Mouse (Mus musculus) B cell, adult 2 months (primary cell): ENCODE data around the gene Pik3ap1.
"Not testable (repeated sequence)": the region's sequence is repeated elsewhere in the genome, so short reads cannot be mapped to it uniquely, and the experiment has no call there.

Experiments used
- DNase-seq, 2 experiments: peaks; one replicate each; pipeline ENCODE4 v3.0.0; 2022

Gene Pik3ap1

DNA sequence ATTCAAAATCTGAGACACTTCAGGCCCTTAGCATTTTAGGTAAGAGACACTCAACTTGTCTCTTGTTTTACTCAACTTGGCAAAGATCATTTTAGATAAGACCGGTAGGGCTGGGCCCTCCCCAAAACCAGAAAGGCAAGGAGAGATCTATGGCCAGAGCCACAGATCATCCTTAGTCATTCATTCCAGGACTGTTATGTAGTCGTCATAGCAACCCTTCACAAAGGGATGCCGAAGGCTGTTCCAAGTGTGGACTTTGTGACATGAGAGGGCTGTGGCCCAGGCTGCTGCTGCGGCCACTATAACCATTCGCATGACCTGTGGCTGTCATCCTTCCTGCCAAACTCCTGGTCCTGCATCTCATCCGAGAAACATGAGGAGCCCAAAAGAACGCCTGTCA lies 54.5 kb downstream of the Pik3ap1 start:
- DNase-seq, result no peak

DNA sequence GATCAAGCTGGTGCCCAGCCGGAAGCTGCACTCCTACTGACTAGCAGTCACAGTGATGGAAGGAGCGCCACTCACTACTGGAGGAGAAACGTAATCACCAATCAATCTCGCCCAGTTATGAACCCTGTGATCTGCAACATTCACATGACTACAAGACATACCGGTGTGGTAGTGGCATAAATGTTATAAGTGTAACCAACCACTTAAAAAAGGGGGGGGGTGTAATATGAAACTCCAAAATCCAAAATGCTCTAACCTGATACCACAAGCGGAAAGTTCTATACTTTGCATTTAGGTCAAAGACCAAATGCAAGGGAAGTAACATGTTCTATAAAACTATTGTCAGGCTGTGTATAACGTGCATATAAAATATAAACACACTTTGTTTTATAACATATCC lies 54.9 kb downstream of the Pik3ap1 start:
- no peak for DNase-seq

DNA sequence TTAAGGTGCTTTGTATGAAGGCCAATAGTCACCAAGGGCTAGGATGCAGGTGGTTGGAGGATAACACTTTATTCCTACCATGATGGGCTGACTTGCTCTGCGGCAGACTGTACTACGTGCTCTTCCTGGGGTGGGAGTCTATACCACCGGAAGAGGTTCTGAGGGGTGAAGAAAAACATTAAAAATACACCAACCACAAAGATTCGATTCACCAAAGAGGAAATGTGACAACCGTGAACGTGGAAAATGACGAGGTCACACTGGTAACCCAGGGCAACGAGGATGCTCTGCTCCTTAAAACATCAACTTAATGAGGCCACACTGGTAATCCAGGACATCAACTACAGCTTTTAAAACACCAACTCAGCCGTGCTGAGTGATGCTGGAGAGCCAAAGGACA lies 56.2 kb downstream of the Pik3ap1 start:
- peak; percentile 78 to 84 for DNase-seq

DNA sequence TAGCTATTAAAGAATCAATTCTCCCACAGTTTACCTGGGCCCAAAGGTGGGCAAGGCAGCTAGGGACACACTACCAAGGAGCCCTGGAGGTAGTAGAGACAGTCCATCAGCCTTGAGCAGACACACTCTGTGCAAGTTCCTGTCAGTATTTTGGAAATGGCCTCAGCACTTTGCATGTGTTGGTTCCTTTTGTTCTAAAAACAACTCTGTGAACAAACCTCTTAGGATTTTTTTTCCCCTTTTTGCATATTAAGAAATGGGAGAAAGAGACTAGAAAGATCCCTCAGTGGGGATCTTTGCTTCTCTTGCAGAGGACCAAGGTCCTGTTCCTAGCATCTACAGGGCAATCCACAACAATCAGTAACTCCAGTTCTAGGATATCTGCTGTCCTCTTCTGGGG lies 61.1 kb downstream of the Pik3ap1 start:
- no peak for DNase-seq

DNA sequence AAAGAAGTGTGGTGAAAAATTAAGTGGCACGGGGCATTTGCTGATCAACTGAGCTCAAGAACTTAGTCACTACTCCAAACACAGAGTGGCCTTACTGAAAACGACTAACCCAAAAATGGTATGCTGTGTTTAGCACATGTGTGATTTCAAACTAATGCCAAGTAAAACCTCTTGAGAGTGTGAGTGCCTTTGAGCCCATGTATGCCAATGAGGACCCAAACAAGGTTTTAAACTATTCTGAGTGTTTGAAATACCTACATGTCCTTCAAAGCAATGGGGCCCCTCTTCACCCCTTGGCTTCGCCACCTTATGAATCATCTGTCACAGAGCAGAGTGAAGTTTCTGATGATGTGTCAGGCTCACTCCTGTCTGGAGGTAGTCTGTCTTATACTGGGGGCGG lies 61.8 kb downstream of the Pik3ap1 start:
- DNase-seq, result no peak

DNA sequence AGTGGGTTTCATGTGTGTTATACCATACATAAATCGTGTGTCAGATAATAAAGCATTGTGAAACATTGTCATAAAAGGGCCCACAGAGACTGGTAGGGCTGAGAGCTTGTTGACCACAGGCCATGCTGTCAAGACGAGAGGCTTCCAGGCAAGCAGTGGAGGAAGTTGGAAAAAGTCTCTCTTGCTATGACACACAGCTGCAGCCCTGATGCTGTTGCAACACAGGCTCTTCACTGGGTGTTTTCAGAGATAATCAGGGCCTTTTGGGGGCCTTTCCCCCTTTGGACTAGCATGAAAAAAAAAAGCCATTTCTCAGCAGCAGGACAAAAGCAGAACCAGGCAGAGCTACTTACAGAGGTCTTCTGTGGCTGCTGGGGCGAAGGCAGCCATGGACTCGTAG lies 63.8 kb downstream of the Pik3ap1 start:
- DNase-seq, result no peak

DNA sequence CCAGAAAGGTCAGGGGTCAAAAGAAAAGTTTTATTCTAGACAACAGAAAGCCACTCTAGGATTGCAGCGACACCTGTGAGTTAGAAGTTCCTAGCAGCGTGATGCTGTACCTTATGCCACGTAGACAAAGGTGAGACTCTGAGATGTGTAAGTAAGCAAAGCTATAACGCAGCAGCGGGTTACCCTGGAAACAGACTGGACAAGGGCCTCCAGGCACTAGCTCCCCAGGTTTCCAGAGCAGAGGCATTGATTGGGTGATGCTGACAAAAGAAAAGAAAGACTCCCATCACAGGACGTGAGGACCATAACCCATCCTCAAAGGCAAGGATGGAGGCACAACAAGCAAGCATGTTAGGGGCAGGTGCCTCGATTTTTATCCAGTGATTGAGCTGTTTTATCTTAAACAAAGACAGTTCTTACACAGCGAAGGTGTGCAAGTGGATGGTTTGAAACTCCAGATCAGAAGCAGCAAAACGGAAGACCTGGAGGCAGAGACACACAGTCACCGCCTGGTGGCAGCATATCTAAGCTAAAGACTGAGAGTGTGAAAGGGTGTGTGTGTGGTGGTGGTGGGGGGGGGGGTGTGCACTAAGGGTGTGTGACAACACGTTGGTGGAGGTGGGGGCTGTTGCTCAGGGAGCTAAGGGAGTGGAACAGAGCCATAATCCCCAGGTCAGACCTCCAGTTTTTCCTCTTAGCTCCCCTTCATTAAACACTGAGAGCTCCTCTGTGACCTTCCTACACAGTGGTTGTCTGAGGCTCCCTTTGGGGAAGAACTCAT lies 67.4 kb downstream of the Pik3ap1 start:
- peak; percentile 72 for DNase-seq

DNA sequence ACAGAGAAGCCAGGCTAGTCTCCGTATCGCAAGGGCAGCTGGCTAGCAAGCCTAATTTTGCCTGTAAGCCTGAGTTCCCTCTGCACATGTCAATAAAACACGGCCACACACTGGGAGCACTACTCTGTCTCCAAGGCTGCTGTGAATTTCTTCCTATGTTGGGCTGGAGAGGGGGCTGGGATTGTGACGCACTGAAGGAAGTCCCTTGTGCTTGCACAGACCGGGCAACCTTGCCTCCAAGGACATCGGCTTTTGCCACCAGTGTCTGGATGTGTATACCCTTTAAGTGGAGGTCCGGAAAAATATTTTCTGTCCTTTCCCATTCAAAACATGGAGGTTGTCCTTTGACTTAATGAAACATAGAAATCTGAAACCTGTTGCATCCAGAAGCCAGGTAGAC lies 70.2 kb downstream of the Pik3ap1 start:
- no peak for DNase-seq

DNA sequence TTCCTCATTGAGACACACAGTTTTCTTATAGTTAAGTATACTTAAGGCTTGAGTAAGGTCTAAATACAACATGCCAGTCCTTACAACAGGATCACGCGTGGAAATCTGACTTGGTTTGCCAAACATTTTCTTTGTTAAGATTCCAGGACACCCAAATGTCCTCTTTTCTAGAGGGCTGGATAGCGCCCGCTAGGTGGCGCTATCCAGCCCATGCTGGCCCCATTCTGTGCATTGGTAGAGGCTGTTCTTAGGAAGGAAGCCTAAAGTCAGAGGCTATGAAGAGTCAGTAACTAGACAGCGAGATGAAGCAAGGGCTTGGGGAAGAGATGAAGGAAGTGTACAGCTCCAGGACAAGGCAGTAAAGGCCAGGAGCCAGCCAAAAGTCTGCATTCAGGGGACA lies 71.2 kb downstream of the Pik3ap1 start:
- DNase-seq, result peak; percentile 64 to 66

DNA sequence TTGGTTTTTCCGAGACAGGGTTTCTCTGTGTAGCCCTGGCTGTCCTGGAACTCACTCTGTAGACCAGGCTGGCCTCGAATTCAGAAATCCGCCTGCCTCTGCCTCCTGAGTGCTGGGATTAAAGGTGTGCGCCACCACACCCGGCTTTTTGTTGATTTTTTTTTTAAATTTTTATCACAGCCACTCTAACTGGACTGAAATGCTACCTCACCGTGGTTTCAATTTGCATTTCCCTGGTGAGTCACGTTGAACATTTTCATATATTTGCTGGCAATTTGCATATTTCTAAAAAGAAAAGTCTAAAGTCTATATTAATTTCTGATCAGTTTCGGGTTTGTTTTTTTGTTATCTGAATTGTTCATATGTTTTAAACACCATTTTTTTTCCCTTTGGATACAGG lies 72.3 kb downstream of the Pik3ap1 start:
- DNase-seq, result not testable (repeated sequence)

DNA sequence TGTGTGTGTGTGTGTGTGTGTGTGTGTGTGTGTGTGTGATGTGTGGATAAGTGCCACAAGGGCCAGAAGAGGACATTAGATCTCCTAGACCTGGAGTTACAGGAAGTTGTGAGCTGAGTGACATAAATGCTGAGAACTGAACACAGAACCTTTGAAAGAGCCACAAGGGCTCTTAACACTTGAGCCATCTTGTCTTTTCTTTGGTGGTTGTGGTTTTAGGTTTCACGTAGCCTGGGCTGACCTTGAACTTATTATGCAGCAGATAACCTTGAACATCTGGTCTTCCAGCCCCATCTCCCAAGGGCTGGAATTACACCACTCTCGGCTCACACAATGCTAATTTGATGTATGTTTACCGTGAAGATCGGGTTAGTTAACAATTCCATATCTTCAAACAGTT lies 72.9 kb downstream of the Pik3ap1 start:
- DNase-seq, result no peak

DNA sequence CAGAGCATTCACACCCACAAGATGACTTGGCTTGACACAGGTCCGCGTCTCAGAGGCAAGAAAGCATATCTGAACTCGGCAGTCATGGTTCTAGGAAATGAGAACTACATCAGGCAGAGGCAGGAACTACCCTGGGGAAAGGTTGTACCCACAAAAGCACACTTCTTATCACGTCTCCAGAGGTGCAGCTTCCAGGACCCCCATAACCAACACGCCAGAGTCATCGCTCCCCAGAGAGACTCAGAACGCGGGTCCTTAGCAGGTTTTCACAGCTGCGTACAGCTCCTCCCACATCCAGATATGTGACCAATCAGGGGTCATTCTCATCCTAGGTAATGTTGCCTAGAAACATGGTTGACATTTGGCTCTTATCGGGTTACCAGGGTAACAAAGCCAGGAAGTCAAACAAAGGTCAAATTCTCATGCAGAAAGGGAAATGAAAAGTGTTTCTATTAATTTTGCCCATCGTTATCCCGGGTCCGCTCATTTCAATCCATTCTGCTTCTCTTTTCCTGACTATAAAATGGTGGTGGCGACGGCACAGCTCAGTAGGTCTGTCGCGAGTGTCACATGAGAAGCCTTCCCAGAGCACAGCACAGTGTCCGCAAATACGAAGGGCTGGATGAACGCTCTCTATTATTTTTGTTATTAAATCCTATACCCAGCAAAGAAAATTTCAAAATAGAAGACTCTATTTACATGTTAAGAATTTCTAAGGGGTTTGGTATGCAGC lies 73.8 kb downstream of the Pik3ap1 start:
- no peak for DNase-seq

DNA sequence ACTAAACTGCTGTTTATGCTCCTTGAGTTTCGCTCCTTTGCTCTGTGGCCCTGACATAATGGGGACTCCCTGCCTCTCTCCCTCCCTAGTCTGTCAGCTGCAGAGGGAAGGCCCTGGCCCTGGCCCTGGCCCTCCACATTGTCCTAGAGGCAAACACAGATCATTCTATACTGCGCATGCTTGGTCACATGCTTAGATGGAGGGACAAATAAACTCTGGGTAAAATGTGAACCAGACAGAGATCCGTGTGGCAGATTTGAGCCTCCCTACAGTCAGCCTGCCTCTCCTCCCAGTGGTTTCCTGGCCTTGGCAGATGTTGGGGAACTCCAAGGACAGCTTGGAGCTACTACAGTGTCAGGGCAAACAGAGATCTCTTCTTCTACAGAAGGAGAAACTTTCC lies 81.0 kb downstream of the Pik3ap1 start:
- DNase-seq, result no peak

DNA sequence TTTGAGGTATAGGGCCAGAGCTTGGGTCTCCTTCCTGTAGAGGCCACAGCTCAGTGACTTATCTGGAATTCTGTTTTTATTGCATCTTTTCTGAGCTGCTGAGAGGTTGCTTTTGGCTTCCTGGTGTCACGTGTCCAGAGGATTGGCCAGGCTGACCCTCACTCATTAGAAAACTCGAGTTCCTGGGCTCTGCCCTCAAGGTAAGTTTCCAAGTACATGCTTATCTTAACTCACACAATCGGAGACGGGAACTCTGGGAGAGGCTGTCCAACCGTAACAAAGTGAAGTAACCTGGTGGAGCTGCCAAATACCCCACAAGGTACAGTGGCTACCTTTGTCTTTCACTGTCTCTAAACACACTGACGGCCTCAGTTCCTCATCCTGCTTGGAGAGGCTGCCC lies 81.5 kb downstream of the Pik3ap1 start:
- DNase-seq, result no peak

DNA sequence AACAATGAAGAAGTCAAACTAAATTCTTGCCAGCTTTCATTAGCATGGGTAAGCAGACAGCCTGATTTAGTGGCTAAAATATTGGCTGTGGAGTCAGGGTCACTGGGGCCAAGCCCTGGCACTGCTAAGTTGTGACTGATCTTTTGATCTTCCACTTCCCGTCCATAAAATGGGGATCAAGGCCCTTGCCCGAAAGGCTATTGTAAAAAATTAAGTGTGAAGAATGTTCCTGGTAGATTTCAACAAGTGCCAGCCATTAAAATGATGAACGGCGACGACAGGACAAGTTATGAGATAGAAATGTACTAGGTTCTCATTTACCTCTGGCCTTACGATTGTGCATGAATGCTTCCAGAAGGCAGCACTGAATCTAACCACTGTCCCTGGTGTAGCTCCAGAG lies 83.0 kb downstream of the Pik3ap1 start:
- no peak for DNase-seq

DNA sequence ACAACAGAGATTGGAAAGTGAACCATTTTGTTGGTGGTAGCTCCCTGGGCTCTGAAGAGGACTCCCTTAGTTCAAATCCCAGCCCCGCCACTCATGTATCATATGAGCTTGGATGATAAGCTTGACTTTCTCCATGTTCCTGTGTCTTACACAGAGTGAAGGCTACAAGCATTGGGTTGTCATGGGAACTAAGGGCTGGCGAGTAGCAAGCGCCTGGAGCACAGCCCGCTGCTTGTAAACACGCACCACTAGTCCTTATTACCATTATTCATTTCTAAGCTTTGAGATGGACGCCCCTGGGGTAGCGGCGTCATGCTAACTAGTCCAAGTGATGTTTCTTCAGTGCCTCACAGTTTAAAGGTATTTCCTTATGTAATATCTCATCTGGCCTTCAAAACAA lies 85.5 kb downstream of the Pik3ap1 start:
- DNase-seq, result no peak

DNA sequence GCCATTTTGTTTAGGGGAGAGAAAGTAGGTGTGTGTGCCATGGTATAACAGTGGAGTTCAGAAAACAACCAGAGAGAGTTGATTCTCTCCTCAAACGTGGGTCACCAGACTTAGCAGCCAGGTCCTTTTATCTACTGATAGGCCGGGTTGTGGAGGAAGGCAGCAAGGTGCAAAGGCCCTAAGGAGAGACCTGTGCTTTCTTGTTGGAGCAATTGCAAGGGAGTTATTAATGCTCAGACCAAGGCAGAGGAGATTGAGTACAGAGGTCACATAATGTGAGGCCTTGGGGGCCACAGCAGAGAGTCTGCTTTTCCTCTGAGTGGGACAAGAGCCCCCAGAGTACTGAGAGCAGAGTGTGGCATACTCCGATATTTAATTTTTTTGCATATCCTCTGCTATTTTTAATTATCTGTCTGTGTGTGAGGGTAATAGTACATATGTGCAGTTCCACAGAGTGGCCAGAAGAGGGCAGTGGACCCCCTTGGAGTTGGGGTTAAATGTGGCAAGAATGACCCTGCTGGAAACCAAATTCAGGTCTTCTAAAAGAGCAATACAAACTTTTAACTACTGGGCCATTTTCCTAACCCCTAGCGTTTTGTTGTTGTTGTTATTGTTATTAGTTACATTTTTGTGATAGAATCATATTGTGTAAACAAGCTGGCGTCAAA lies 93.8 kb downstream of the Pik3ap1 start:
- DNase-seq, result peak; percentile 66 to 67

DNA sequence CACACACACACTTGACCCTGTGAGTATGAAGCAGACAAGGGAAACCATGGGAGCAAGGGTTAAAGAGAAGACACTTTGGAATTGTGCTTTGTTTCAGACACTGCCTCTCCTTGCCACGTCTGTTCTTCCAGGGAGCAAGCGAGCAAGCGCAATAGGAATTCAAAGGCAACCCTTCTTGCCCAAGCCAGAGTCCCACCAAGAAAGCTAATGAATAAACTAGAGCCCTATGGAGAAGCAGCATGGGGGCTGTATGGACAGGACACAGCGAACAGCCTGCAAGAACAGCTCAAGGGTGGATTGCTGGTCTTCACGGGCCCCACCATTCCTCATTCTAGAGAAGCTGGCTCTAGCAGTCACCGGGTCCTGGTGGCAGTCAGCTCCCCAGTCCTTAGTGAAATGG lies 96.3 kb downstream of the Pik3ap1 start:
- no peak for DNase-seq

DNA sequence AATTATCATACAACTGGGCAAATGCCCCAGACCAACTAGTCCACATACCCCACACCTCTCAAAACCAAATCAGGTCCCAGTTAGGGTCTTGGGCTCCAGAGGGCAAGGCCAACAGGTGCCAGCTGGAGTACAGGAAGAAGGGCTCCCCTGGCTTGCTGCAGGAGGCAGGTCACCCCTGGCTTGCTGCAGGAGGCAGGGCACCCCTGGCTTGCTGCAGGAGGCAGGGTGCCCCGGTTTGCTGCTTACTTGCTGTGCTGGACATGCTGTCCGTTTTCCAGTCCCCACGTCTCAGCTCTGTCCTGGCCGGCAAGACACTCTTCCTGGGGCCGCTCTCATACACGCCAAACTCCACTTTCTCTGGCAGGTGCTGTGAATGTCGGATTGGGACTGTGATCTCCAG lies 97.7 kb downstream of the Pik3ap1 start:
- DNase-seq, result no peak

DNA sequence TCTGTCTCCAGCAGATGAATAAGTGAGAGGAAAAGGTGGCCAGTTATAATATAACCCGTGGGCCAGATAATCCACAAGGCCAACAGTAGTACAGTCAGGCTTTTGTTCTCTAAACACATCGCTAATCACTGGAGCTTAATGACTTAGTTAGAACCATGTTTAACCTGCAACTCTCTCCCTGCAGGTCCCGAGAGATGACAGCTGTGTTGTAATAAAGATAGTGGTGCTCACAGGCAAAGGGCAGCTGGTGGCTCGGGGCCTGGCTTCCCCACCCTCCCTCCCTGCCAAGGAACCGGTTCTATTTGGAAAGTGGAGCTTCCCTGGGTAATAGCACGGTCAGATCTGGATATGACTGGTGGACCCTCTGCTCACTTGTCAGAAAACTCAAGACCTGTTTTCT lies 100.4 kb downstream of the Pik3ap1 start:
- no peak for DNase-seq

DNA sequence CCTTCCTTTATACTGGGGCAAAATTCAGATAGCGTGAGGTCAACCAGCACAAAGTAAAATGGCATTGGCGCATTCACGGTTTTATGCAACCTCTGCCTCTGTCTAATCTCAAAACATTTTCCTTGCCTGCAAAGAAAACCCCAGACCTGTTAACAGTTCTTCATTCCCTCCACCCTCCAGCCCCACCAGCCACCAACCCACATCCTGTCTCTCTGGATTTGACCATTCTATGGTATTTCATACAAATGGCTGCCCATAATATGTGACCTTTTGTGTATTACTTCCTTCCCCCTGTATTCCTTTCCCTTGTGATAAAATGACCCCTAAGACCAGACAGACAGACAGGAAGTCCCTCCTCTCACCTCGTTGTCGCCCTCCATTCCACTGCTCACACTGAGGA lies 102.2 kb downstream of the Pik3ap1 start:
- no peak for DNase-seq

DNA sequence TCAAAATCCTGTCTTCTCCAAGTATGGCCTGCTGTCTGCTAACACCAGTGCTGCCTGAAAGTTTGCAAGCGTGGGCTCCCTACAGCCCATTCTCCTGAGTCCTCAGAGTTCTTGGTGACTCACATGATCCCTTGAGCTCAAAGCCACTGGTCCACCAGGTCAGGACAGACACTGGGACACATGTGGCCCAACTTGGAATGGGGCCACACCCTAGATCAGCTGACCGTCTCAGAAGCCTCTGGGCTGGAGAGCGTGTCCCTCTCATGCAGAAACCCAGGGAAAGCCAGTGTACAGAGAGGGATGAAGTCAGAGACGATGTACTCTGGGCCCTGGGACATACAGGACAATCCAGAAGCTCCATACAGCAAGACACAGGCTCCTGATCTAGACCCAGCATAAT lies 102.7 kb downstream of the Pik3ap1 start:
- DNase-seq, result no peak

DNA sequence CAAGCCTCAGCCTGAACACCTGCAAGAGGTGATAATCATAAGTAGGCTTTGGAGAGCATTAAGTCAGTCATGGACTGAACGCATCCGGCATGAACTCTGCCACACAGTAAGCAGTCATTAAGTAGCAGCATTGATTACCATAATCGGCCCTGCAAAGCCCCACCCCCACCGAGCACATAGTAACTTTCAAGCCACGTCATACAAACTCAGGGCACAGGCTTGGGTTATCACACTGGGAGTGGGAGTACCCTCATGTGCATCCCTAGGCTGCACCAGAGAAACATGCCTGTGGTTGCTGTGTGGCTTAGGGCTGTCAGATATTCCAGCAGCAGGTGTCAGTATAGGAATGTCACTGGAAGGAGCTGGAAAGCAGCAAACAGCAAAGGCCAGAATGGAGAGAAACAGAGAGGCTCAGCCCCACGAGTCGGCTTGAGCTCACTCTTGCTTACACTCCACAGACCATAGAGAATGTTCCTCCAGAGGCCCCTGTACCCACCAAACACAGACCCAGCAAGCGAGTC lies 105.1 kb downstream of the Pik3ap1 start:
- DNase-seq, result no peak

DNA sequence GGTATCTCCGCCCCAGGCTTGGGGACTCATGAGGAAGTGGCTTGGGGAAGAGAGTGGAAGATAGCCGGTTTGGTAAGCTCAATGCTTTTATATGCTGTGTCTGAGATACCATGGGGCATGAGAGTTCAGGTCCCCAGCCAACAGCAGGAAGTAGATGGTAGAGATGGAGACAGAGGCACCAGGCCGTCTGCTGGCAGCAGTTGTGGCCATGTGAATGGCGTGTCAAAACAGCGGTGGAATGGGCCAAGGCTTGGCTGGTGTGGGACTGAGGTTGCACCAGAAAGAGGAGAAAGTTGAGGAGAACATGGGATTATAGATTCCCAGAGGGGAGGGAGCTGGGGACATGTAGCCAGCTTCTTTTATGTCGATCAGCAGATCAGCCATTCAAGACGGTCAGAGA lies 106.3 kb downstream of the Pik3ap1 start:
- no peak for DNase-seq
